Mouse (Mus musculus): ENCODE measurements around the gene Ptov1.

The Ptov1 gene

GRCm38 (mm10) chr7:44869697-44870528 lies at the start of gene Ptov1:
Ptov1 (minus strand) TSS chr7:44869788.
- DNase-seq: peak; percentile 82 to 89

GRCm38 (mm10) chr7:44919127-44919526 lies 49.5 kb upstream of the Ptov1 start:
- DNase-seq: no peak

- no peak for DNase-seq
Observed at GRCm38 (mm10) chr7:44918219-44918618, 48.6 kb upstream of the Ptov1 start.

GRCm38 (mm10) chr7:44916881-44917280 lies 47.3 kb upstream of the Ptov1 start:
- no peak for DNase-seq

GRCm38 (mm10) chr7:44916191-44916590 lies 46.6 kb upstream of the Ptov1 start:
- no peak for DNase-seq

- DNase-seq: no peak
Observed at GRCm38 (mm10) chr7:44915314-44915713, 45.7 kb upstream of the Ptov1 start.

GRCm38 (mm10) chr7:44914396-44914795 lies 44.8 kb upstream of the Ptov1 start:
- DNase-seq: no peak

GRCm38 (mm10) chr7:44908706-44909476 lies 39.3 kb upstream of the Ptov1 start:
- DNase-seq: no peak

GRCm38 (mm10) chr7:44905430-44905829 lies 35.8 kb upstream of the Ptov1 start:
- DNase-seq: no peak

GRCm38 (mm10) chr7:44901230-44901722 lies 31.7 kb upstream of the Ptov1 start:
- peak; percentile 55 to 68 for DNase-seq

GRCm38 (mm10) chr7:44900632-44901031 lies 31.0 kb upstream of the Ptov1 start:
- no peak for DNase-seq

GRCm38 (mm10) chr7:44898607-44899006 lies 29.0 kb upstream of the Ptov1 start:
- DNase-seq: no peak

GRCm38 (mm10) chr7:44896499-44896898 lies 26.9 kb upstream of the Ptov1 start:
- DNase-seq: no peak

- DNase-seq: peak; percentile 70 to 79
Observed at GRCm38 (mm10) chr7:44895593-44896434, 26.2 kb upstream of the Ptov1 start, which contains the start of gene Fuz. Fuz (plus strand) TSS chr7:44896079.

GRCm38 (mm10) chr7:44895206-44895592 lies 25.6 kb upstream of the Ptov1 start:
- DNase-seq: no peak

GRCm38 (mm10) chr7:44894175-44894574 lies 24.6 kb upstream of the Ptov1 start:
- no peak for DNase-seq

- DNase-seq: no peak
Observed at GRCm38 (mm10) chr7:44893197-44893596, 23.6 kb upstream of the Ptov1 start.

- peak; percentile 76 to 82 for DNase-seq
Observed at GRCm38 (mm10) chr7:44892276-44892921, 22.8 kb upstream of the Ptov1 start, which contains the start of gene Med25. Med25 (minus strand) TSS chr7:44892712.

GRCm38 (mm10) chr7:44891611-44892010 lies 22.0 kb upstream of the Ptov1 start:
- DNase-seq: no peak

- no peak for DNase-seq
Observed at GRCm38 (mm10) chr7:44890737-44891136, 21.1 kb upstream of the Ptov1 start.

- DNase-seq: no peak
Observed at GRCm38 (mm10) chr7:44890180-44890579, 20.6 kb upstream of the Ptov1 start.
